Mouse (Mus musculus): ENCODE measurements around the gene H2-DMb2.

DNA sequence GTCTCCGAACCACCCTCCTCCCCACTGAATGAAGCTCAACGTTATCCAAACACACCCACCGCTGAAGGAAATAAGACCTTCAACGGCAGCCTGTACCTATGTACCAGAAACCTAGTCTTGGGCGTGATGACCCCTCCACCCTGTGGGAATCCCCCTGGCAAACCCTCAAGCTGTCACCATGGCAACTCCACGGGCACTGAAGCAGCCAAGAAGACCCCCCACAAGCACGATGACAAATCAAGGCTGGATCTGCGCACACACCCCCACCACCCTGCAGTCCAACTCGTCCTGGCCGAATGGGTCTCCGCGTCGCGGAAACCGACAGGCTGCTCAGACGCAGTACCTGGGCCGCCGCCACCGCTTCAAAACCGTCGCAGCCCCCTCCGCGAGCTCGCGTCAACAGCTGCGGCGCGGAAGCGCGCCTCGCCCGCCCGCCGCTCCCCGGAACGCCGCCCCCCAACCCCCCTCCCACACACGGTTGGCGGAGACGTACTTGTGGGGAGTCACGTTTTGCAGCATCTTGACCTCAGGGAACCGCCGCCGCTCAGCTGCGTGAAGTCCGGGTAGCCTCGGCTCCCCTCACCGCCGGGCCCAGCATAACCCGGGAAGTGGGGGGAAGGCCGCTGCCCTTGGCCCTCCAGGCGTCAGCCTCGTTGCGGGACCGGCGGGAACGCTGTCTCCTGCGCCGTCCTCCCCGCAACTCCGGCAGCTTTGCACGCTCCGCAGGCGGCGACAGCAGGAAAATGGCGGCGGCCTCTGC lies 24.8 kb upstream of the H2-DMb2 start:
- TF ChIP-seq POLR2A (IDR thresholded peaks at IDR 0.05; ENCODE audit: extremely low read depth, insufficient read depth, low read length) (no peak), CTCF (IDR thresholded peaks at IDR 0.05; ENCODE audit: extremely low read depth, insufficient read depth, low read length) (no peak)

Data from cortical plate, adult 2 months (tissue).